Mouse (Mus musculus) olfactory bulb, adult 2 months (tissue): Measurements from ENCODE around the gene Ly6g6e.

ENCODE experiments used
- CTCF ChIP-seq: fragments of 200-500 bp; IDR thresholded peaks from 2 replicates; pipeline ENCODE4 v1.5.1; 2012; ENCODE audit warnings: low read depth, mild to moderate bottlenecking, low read length, moderate library complexity; ENCODE audit not compliant: insufficient read depth
- POLR2A ChIP-seq: fragments of 200-500 bp; IDR thresholded peaks from 2 replicates; pipeline ENCODE4 v1.6.1; 2012; ENCODE audit warnings: mild to moderate bottlenecking, low read depth, low read length, moderate library complexity; ENCODE audit not compliant: insufficient read depth

GRCm38 (mm10) chr17:35090166-35090932 is 13.6 kb downstream of the Ly6g6e start:
- no peak for TF ChIP-seq POLR2A
- TF ChIP-seq CTCF, result no peak
